8 mouse cellular contexts compared by ENCODE assay signal in genomic region chr4:129741974-129742231, GRCm38 (mm10). TPM values are rescaled to one million over a fixed set of nuclear protein-coding genes. Genes with fewer than 3 reads are reported as not detected.
DNase-seq lines count a peak whose midpoint lies in the region; ATAC-seq and TF ChIP-seq lines count a peak whose summit lies in the region.

No protein-coding gene starts in this region.

- H3K4me3 ChIP-seq in cerebellum, adult 2 months (replicated peaks; ENCODE audit: insufficient read depth, low read depth, low read length): peak overlapping the region; percentile 88
- peak overlapping the region; percentile 98 for H3K4me3 ChIP-seq in testis, adult 2 months (ENCODE audit: control insufficient read depth, low read depth, low read length)
- H3K4me3 ChIP-seq in liver, embryonic 12.5 days: peak overlapping the region; percentile 100
- peak overlapping the region; percentile 88 for H3K4me3 ChIP-seq in stomach, embryonic 16.5 days (replicated peaks; ENCODE audit: low read length)

- no peaks in the 10 kb centered on the region for H3K36me3 ChIP-seq in testis, adult 2 months (ENCODE audit: control insufficient read depth, insufficient read depth, low read length)
- H3K36me3 ChIP-seq in liver, embryonic 12.5 days: peaks cover 19% of the 10 kb centered on the region
- H3K36me3 ChIP-seq in stomach, embryonic 16.5 days (ENCODE audit: control insufficient read depth, insufficient read depth, low read length): no peaks in the 10 kb centered on the region

- no peak; the same call in 1 of the 2 replicates for TF ChIP-seq POLR2A in cerebellum, adult 2 months (IDR thresholded peaks at IDR 0.05; ENCODE audit: borderline replicate concordance, insufficient read depth, low read length)
- TF ChIP-seq POLR2A in testis, adult 2 months (IDR thresholded peaks at IDR 0.05; ENCODE audit: control insufficient read depth, low read depth, low read length): no peak

- no peaks in the 10 kb centered on the region for H3K9me3 ChIP-seq in liver, embryonic 12.5 days (replicated peaks)
- H3K9me3 ChIP-seq in stomach, embryonic 16.5 days (replicated peaks; ENCODE audit: control insufficient read depth, low read length): no peaks in the 10 kb centered on the region

- no peak for DNase-seq in cerebellum, adult 2 months
- DNase-seq in cerebellum, postnatal 10 days: no peak
- DNase-seq in testis, postnatal 14 days (ENCODE audit: low spot score): no peak
- no peak for DNase-seq in frontal cortex, postnatal 25 days (ENCODE audit: low spot score in 2 of 2)
- no peak for DNase-seq in ovary, postnatal 36 days (ENCODE audit: low spot score)

- peak overlapping the region; percentile 82 for H3K4me2 ChIP-seq in liver, embryonic 12.5 days
- H3K4me2 ChIP-seq in stomach, embryonic 16.5 days (ENCODE audit: low read depth, low read length): no peak overlapping the region

- no peaks in the 10 kb centered on the region; the same call in 1 of the 2 replicates for H3K4me1 ChIP-seq in cerebellum, adult 2 months (ENCODE audit: control insufficient read depth, insufficient read depth, low read length)
- peaks cover 10% of the 10 kb centered on the region for H3K4me1 ChIP-seq in testis, adult 2 months (ENCODE audit: control insufficient read depth, insufficient read depth, low read length)
- H3K4me1 ChIP-seq in liver, embryonic 12.5 days: peaks cover 53% of the 10 kb centered on the region
- H3K4me1 ChIP-seq in stomach, embryonic 16.5 days (ENCODE audit: control insufficient read depth, insufficient read depth, low read length): peaks cover 24% of the 10 kb centered on the region

- under 1% methylated on average over 34 of the region's 34 CpGs for WGBS in cerebellum, adult 2 months
- under 1% methylated on average over 34 of the region's 34 CpGs for WGBS in liver, embryonic 12.5 days (ENCODE audit: insufficient replicate concordance)
- under 1% methylated on average over 31 of the region's 34 CpGs for WGBS in stomach, embryonic 16.5 days

- H3K9ac ChIP-seq in liver, embryonic 12.5 days: peak overlapping the region; percentile 99
- H3K9ac ChIP-seq in stomach, embryonic 16.5 days (ENCODE audit: low read length): peak overlapping the region; percentile 96

- H3K27ac ChIP-seq in cerebellum, adult 2 months (ENCODE audit: insufficient read depth, low read length): peak overlapping the region; percentile 93
- peak overlapping the region; percentile 98 for H3K27ac ChIP-seq in testis, adult 2 months (ENCODE audit: control insufficient read depth, insufficient read depth, low read depth, low read length)
- H3K27ac ChIP-seq in liver, embryonic 12.5 days: peak overlapping the region; percentile 92
- peak overlapping the region; percentile 96 for H3K27ac ChIP-seq in stomach, embryonic 16.5 days (ENCODE audit: low read length)

- no peaks in the 10 kb centered on the region for H3K27me3 ChIP-seq in cerebellum, adult 2 months (ENCODE audit: control insufficient read depth, insufficient read depth, low read length)
- no peaks in the 10 kb centered on the region for H3K27me3 ChIP-seq in testis, adult 2 months (ENCODE audit: control insufficient read depth, insufficient read depth, low read length)
- no peaks in the 10 kb centered on the region for H3K27me3 ChIP-seq in liver, embryonic 12.5 days (replicated peaks)
- no peaks in the 10 kb centered on the region for H3K27me3 ChIP-seq in stomach, embryonic 16.5 days (ENCODE audit: control insufficient read depth, insufficient read depth, low read length)

- TF ChIP-seq CTCF in cerebellum, adult 2 months (IDR thresholded peaks at IDR 0.05; ENCODE audit: borderline replicate concordance, insufficient read depth, low read depth, low read length): no peak
- TF ChIP-seq CTCF in testis, adult 2 months (IDR thresholded peaks at IDR 0.05; ENCODE audit: control insufficient read depth, insufficient read depth, insufficient replicate concordance, low read depth, low read length): no peak

- ATAC-seq in liver, embryonic 12.5 days: peak; percentile 48
- ATAC-seq in stomach, embryonic 16.5 days (ENCODE audit: insufficient read depth, low FRiP score): peak; percentile 9; the same call in 1 of the 2 replicates

RNA-seq across cellular contexts. Expression of gene Khdrbs1, which starts 0.2 kb away (rescaled TPM):
- polyA plus RNA-seq in cerebellum, adult 2 months (2012; rRNA removed): 42.0 and 42.5 TPM in 2 replicates
- 17.1 and 19.2 TPM in 2 replicates for polyA plus RNA-seq in testis, adult 2 months (2012; rRNA removed)
- 59.4 and 60.2 TPM in 2 replicates for polyA plus RNA-seq in liver, embryonic 12.5 days (2016; fragmentation: Nextera tagmentation; extraction: Ambion mirVana)
- polyA plus RNA-seq in stomach, embryonic 16.5 days (2015; fragmentation: Nextera tagmentation; extraction: Ambion mirVana): 52.8 and 54.5 TPM in 2 replicates

RNA-seq across cellular contexts. Expression of gene Tmem39b, which starts 45.3 kb away (rescaled TPM):
- polyA plus RNA-seq in cerebellum, adult 2 months (2012; rRNA removed): 13.2 and 13.8 TPM in 2 replicates
- 273 and 283 TPM in 2 replicates for polyA plus RNA-seq in testis, adult 2 months (2012; rRNA removed)
- 4.9 and 6.0 TPM in 2 replicates for polyA plus RNA-seq in liver, embryonic 12.5 days (2016; fragmentation: Nextera tagmentation; extraction: Ambion mirVana)
- 11.7 and 13.9 TPM in 2 replicates for polyA plus RNA-seq in stomach, embryonic 16.5 days (2015; fragmentation: Nextera tagmentation; extraction: Ambion mirVana)

Comparison
In these comparisons a context has a peak if more than half of its experiments do, and no peak if none do; other contexts are left out.
1. RNA of gene Tmem39b, which starts 45.3 kb away (polyA plus RNA-seq): 273 to 283 TPM in testis, adult 2 months; 13.2 to 13.8 TPM in cerebellum, adult 2 months, 11.7 to 13.9 TPM in stomach, embryonic 16.5 days and 4.9 to 6.0 TPM in liver, embryonic 12.5 days; every median in the first group is over 10 times any median in the second.
2. Peak in every context shown above with its lines, with median percentiles within 50 percentile points of each other: H3K27ac ChIP-seq and H3K4me3 ChIP-seq.